Mouse (Mus musculus) erythroblast, embryonic 14.5 days (primary cell): ENCODE measurements around the gene Gm49380. TPM values are rescaled to one million over a fixed set of nuclear protein-coding genes. Genes with fewer than 3 reads are reported as not detected.

Experiments
- H3K27me3 ChIP-seq: 2 replicates; pipeline ENCODE4 v1.6.1; 2012; ENCODE audit warnings: inconsistent platforms; ENCODE audit not compliant: control insufficient read depth
- H3K36me3 ChIP-seq: 2 replicates; pipeline ENCODE4 v1.6.1; 2012; ENCODE audit warnings: mild to moderate bottlenecking, inconsistent platforms; ENCODE audit not compliant: control insufficient read depth
- H3K4me1 ChIP-seq: 2 replicates; pipeline ENCODE4 v1.6.1; 2012; ENCODE audit warnings: inconsistent platforms; ENCODE audit not compliant: control insufficient read depth
- H3K4me3 ChIP-seq: replicated peaks from 2 replicates; pipeline ENCODE3; 2012; ENCODE audit warnings: moderate library complexity, mild to moderate bottlenecking, inconsistent platforms
- H3K9me3 ChIP-seq: 2 replicates; pipeline ENCODE4 v1.6.1; 2012; ENCODE audit warnings: low read length, inconsistent platforms, mixed read lengths; ENCODE audit not compliant: control insufficient read depth
- GATA1 ChIP-seq: IDR thresholded peaks from 2 replicates; pipeline ENCODE4 v1.6.1; 2012; ENCODE audit warnings: low read length, inconsistent platforms, mixed read lengths
- TAL1 ChIP-seq: IDR thresholded peaks from 3 replicates; pipeline ENCODE4 v1.6.1; 2012; ENCODE audit warnings: low read length, inconsistent platforms, mixed read lengths
- polyA plus RNA-seq: library from polyadenylated mRNA; stranded (reverse); fragments of >175 nt; gene quantifications from 2 replicates; pipeline ENCODE4 v1.2.3, GENCODE M21; 2012

Gene Gm49380
- polyA plus RNA-seq, 1 experiment = not detected

- Histone ChIP-seq H3K4me3 (no peak overlapping the region), H3K9me3 (no peaks in the 10 kb centered on the region), H3K36me3 (peaks cover 12% of the 10 kb centered on the region), H3K4me1 (peaks cover 2% of the 10 kb centered on the region), H3K27me3 (no peaks in the 10 kb centered on the region)
- TF ChIP-seq TAL1 (no peak), GATA1 (no peak)
Measured at GRCm38 (mm10) chr9:44096536-44096935, 16.8 kb downstream of the Gm49380 start.

DNA sequence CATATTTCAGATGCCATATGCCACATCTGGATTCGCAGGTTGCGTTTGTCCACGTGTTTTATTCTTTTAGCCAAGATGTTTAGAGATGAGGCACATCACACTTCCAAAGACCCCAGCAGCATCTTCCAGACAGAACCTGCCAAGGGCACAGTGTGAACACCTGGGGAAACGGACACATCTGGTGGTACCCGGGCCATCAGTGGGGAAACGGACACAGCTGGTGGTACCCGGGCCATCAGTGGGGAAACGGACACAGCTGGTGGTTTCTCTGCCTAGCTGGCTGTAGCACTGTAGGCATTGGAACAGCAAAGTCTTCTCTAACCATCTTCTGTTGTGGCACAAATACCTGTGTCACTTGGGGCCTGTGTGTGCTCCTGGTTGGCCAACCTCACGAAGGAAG, 17.5 kb downstream of the Gm49380 start:
- TF ChIP-seq TAL1 (no peak), GATA1 (no peak)
- Histone ChIP-seq H3K4me1 (peaks cover 2% of the 10 kb centered on the region), H3K36me3 (peaks cover 14% of the 10 kb centered on the region), H3K27me3 (no peaks in the 10 kb centered on the region), H3K9me3 (no peaks in the 10 kb centered on the region), H3K4me3 (no peak overlapping the region)

DNA sequence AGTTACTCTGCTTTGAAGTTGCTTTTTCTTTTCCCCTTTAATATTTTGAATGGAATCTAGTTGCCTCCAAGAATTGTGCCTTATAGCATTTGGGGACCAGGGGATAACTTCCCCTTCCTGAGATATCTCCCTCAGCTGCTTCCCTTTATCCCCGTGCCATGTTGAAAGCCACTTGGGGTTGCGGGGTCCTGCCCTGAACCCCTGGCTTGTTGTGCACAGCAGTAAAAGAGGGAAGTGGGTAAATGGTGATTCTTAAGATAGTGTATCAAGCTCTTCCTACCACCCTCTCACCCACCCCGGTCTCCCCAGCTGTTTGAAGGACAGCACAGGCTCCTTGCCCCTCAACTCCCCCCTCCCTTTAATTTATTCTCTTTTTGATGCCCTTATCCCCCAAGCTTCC, 18.6 kb downstream of the Gm49380 start:
- peaks cover 2% of the 10 kb centered on the region for H3K4me1 ChIP-seq
- no peaks in the 10 kb centered on the region for H3K9me3 ChIP-seq
- peaks cover 11% of the 10 kb centered on the region for H3K36me3 ChIP-seq
- H3K4me3 ChIP-seq = no peak overlapping the region
- TF ChIP-seq GATA1 (no peak), TAL1 (no peak)
- no peaks in the 10 kb centered on the region for H3K27me3 ChIP-seq

DNA sequence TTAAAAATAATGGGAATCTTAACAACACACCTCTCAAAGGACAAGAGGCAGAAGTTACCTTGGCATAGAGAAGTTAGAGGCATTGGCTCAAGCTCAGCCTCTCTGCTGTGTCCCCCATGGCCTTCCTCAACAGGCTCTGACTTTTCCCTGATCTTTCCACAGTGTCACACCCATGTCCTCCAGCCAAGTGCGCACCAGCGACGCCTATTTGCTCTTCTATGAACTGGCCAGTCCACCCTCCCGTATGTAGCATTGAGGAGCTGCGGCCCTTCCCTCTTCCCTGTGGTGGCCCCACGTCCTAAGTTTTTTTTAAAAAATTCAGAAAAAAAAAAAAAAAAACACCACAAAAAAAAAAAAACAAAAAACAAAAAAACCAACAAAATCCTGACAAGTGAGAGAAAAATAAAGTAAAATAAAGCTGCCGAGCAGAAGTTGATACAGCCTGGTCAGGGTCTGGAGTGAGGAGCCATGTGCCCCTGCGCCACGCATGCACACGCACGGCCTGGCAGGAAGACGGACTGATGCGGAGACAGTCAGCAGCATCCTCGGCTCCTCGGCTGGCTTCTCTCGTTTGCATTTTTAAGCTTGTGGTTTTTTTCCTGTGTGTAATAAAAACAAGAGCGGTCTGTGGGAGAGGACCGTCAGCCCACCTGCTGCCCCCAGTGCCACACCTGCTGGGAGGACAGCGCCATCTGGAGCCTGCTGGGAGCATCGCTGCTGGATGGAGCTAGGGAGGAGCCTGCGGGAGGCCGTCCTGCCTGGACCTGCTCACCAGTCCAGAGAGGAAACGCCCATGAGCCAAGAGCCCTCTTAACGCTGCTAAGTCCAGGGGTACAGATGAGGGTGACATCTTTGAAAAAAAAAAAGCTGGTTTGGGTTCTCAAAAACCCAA, 19.4 kb downstream of the Gm49380 start:
- peaks cover 11% of the 10 kb centered on the region for H3K36me3 ChIP-seq
- no peak for TF ChIP-seq GATA1
- no peak overlapping the region for H3K4me3 ChIP-seq
- peaks cover 2% of the 10 kb centered on the region for H3K4me1 ChIP-seq
- no peaks in the 10 kb centered on the region for H3K9me3 ChIP-seq
- peaks cover 7% of the 10 kb centered on the region for H3K27me3 ChIP-seq

DNA sequence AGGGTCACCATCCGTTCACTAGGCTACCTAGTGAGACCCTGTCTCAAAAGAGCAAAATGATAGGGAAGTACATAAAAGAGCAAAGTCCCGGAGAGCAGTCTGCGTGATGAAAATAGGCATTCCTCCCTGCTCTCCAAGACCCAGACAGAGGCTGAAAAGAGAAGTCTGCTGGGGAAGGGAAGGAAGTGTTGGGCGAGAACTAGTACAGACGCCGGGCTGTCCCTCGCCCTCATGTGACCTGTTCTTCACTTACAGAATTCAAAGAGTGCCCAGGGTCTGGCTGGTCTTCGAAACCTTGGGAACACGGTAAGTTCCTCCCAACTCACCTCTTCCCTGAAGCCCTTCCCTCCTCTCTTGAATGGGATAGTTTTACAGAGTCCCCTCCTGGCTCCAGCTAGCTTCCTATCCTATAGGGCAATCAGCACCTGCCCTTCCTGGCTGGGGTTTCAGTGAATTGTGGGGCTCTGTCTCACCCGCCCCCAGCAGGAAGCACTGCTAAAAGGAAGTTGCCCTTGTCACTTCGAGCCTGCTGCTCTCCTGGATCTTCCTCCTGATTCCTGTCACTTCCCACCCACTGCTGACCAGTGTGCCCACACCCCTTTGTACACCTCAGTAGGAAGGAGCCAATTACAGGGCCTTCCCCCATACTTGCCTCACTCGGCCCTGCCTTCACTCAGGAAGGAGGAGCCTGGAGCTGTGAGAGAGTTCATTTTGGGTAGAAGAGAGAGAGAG, 24.3 kb downstream of the Gm49380 start:
- Histone ChIP-seq H3K27me3 (peaks cover 53% of the 10 kb centered on the region), H3K4me3 (no peak overlapping the region), H3K4me1 (peaks cover 15% of the 10 kb centered on the region), H3K9me3 (no peaks in the 10 kb centered on the region), H3K36me3 (peaks cover 7% of the 10 kb centered on the region)
- no peak for TF ChIP-seq TAL1
- TF ChIP-seq GATA1 = no peak

DNA sequence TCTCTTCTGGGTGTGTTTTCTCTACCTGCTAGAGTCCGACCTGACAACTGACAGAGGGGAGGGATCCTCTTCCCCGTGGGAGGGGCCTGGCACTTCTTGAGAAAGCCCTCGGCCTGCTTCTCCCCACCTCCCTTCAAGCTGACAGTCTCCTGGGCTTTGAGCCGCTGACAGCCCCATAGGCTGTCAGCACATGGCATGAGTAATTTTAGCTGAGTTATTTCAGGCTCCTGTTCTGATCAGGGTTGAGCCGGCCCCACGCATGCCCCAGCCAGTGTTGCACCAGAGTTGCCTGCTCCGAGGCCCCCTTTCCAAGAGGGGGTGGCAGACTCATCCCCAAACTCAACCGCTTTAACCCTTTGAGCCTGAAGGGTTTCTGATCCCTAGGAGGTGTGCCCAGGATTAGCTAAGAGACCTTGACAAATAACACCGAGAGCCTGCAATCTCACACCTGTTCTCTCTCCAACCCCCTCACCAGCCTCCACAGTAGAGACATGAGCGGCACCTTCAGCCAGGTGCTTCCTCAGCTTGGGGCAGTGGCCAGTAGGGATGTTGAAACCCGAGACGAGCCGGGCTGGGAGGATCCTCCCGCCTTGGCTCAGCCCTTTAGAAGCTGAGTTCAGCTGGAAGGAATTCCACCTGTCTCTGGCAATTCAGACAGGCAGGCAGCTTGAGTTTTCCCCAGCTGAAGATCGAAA, 25.4 kb downstream of the Gm49380 start:
- Histone ChIP-seq H3K4me1 (peaks cover 19% of the 10 kb centered on the region), H3K27me3 (peaks cover 64% of the 10 kb centered on the region), H3K9me3 (no peaks in the 10 kb centered on the region), H3K36me3 (peaks cover 3% of the 10 kb centered on the region), H3K4me3 (no peak overlapping the region)
- TF ChIP-seq TAL1 (no peak), GATA1 (no peak)

- TF ChIP-seq GATA1 = no peak
- Histone ChIP-seq H3K9me3 (no peaks in the 10 kb centered on the region), H3K4me1 (peaks cover 19% of the 10 kb centered on the region), H3K4me3 (no peak overlapping the region), H3K27me3 (peaks cover 74% of the 10 kb centered on the region), H3K36me3 (0 out of 2 replicates have a peak, but pooled peaks cover 2% of the 10 kb centered on the region)
Measured at GRCm38 (mm10) chr9:44086960-44087359, 26.3 kb downstream of the Gm49380 start.

DNA sequence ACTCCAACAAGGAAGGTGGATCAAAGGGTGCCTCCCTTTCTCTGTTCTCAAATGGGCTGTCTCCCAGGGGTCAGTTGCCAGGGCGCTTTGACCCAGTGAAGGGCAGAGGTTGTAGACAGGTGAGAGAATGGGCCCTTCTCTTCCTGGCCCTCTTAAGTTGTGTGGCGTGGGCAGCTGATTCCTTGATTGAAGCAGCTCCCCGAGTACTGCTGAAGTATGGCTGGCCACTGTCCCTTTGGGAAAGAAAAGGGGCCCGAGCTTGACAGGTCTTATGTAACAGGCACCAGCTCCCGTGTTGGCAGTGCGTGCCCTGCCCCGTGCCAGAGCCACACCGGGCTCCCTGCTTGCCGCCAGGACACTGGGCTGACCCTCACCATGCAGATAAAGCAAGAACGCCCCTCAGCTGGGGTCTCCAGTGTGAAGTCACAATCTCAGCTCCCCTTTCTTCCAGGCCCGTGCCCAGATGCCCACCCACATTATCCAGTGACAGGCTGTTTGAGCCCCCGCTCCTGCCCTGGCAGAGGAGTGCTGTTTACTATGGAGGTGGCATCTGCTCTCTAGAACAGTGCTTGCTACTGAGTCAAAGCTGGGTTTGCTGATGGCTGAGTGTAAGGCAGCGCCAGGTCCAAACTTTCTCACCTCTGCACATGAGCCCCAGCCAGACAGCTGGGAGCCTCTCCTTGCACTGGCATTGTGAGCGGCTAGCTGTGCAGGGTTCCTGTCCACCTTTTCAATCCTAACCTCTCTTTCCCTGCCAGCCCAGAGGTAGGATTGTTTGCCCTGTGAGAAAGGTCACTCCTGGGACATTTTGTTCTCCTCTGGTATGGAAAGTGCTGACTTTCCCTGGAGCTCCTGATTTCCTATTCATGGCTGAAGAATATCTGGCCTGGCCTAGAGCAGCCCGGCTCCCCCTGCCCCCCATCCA, 27.3 kb downstream of the Gm49380 start:
- Histone ChIP-seq H3K27me3 (peaks cover 76% of the 10 kb centered on the region), H3K4me1 (peaks cover 19% of the 10 kb centered on the region), H3K9me3 (no peaks in the 10 kb centered on the region), H3K4me3 (no peak overlapping the region), H3K36me3 (0 out of 2 replicates have a peak, but pooled peaks cover 1% of the 10 kb centered on the region)
- TF ChIP-seq GATA1 (no peak), TAL1 (no peak)
